Mouse (Mus musculus): ENCODE measurements at regions not wholly inside any gene's neighbourhood (a gene's known extent, or its start where the extent isn't known, plus 50 kb on each side); places are given as distances from the start of the nearest gene placed in this dataset.
"Not testable (repeated sequence)": the region's sequence is repeated elsewhere in the genome, so short reads cannot be mapped to it uniquely, and the experiment has no call there.

- no peak for DNase-seq
Measured at GRCm38 (mm10) chr5:63331186-63331585, 317.7 kb upstream of the Nwd2 start.

- peak; percentile 13 for DNase-seq
Measured at GRCm38 (mm10) chr5:63351108-63351507, 297.8 kb upstream of the Nwd2 start.

- no peak for DNase-seq
Measured at GRCm38 (mm10) chr5:63391956-63392355, 256.9 kb upstream of the Nwd2 start.

GRCm38 (mm10) chr5:63397963-63398362 lies 250.9 kb upstream of the Nwd2 start:
- DNase-seq = no peak

- no peak for DNase-seq
Measured at GRCm38 (mm10) chr5:63430167-63430566, 218.7 kb upstream of the Nwd2 start.

- DNase-seq = no peak
Measured at GRCm38 (mm10) chr5:63444407-63444806, 204.5 kb upstream of the Nwd2 start.

GRCm38 (mm10) chr5:63445171-63445570 lies 203.7 kb upstream of the Nwd2 start:
- no peak for DNase-seq

- no peak for DNase-seq
Measured at GRCm38 (mm10) chr5:63468526-63469268, 180.2 kb upstream of the Nwd2 start.

GRCm38 (mm10) chr5:63469701-63470100 lies 179.2 kb upstream of the Nwd2 start:
- no peak for DNase-seq

GRCm38 (mm10) chr5:63473163-63473562 lies 175.7 kb upstream of the Nwd2 start:
- DNase-seq = no peak

GRCm38 (mm10) chr5:63476240-63476973 lies 172.5 kb upstream of the Nwd2 start:
- DNase-seq = no peak

- DNase-seq = no peak
Measured at GRCm38 (mm10) chr5:63498952-63499351, 149.9 kb upstream of the Nwd2 start.

- DNase-seq = no peak
Measured at GRCm38 (mm10) chr5:63503056-63503845, 145.7 kb upstream of the Nwd2 start.

GRCm38 (mm10) chr5:63534197-63534596 lies 114.7 kb upstream of the Nwd2 start:
- peak; percentile 31 for DNase-seq

GRCm38 (mm10) chr5:63540530-63540929 lies 108.4 kb upstream of the Nwd2 start:
- peak; percentile 11 for DNase-seq

GRCm38 (mm10) chr5:63545482-63545881 lies 103.4 kb upstream of the Nwd2 start:
- DNase-seq = no peak

GRCm38 (mm10) chr5:63565891-63566290 lies 83.0 kb upstream of the Nwd2 start:
- not testable (repeated sequence) for DNase-seq

- DNase-seq = no peak
Measured at GRCm38 (mm10) chr5:63575401-63575800, 73.5 kb upstream of the Nwd2 start.

GRCm38 (mm10) chr5:63579409-63579808 lies 69.5 kb upstream of the Nwd2 start:
- DNase-seq = no peak

- DNase-seq = no peak
Measured at GRCm38 (mm10) chr5:63587051-63587450, 61.9 kb upstream of the Nwd2 start.

GRCm38 (mm10) chr5:63587855-63588254 lies 61.0 kb upstream of the Nwd2 start:
- DNase-seq = no peak
